Mouse (Mus musculus) liver, adult (tissue): ENCODE measurements around the gene AC124502.3.

Experiments used
- GATA4 ChIP-seq: IDR thresholded peaks from 2 replicates; pipeline ENCODE4 v1.6.1; 2014; ENCODE audit warnings: mild to moderate bottlenecking, low read length; ENCODE audit not compliant: insufficient replicate concordance

The AC124502.3 gene

DNA sequence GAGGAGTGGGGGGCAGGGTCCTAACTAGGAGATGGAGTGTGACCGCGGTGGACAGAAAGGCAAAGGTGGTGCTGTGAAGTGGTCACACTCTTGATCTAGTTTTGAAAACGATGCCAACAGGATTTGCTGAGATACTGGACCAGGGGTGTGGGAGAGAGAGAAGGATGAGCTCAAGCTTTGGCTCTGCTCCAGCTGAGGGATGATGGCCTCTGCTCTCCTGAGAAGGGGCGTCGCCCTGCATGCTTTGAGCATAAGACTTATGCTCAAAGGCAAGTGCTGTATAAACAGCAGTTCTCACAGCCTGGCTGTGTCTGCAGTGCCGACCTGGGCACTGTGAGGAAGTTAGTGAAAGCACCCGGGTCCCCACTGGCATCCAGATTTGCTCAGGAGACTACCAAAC, 26.4 kb downstream of the AC124502.3 start:
- no peak for TF ChIP-seq GATA4

DNA sequence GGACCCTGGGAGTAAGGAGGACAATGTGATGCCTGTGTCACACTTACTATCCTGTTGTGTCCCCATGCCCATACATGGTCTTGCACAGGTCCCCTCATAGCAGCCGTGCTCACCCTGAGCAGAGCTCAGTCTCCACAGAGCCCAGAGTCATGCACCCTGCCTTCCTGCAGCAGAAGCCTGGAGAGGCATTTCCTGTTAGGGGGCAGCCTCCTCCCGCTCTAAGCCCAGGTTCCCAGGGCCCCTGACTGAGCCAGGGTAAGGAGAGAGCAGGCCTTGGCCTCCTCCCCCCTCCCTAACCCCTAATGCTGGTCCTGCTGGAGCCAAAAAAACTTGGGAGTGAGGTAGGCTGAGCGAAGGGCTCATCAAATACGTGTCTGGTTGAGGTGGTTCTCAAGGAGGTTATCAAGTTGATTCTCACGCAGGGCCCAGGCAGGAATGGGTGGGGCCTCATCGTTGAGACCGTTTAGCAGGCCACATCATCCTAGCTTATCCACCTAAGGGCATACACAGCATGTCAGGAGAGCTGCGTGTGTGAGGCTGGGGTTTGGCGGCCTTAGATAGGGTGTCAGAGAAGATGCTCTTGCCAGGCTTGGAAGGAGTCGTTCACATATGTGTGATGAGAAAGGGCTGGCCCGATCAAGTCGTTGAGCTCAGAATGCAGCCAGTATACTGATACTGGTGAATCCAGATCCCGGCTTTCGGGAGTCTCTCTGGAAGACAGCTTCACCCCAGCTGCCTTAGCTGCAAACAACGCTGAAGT, 28.5 kb downstream of the AC124502.3 start:
- TF ChIP-seq GATA4: no peak

DNA sequence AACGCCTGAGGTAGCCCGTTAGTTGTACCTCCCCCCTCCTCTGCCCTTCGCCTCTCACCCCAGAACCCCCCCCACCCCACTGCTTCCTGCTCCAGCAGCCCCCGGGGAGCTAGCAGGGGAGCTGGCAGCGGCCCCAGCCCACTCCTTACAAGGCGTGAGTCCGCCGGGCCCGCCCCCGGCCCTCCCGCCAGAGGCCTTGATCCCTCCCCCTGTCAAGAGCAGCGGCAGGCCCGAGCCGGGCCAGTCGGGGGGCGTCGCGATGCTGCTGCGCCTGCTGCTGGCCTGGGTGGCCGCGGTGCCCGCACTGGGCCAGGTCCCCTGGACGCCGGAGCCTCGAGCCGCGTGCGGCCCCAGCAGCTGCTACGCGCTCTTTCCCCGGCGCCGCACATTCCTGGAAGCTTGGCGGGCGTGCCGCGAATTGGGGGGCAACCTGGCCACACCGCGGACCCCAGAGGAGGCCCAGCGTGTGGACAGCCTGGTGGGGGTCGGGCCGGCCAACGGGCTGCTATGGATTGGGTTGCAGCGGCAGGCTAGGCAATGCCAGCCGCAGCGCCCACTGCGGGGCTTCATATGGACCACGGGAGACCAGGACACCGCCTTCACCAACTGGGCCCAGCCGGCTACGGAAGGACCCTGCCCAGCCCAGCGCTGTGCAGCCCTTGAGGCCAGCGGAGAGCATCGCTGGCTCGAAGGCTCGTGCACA, 29.3 kb downstream of the AC124502.3 start, which contains the start of gene Cd248:
Cd248 (plus strand) TSS at position 212 of the 703 bp plus-strand sequence.
- no peak for TF ChIP-seq GATA4

DNA sequence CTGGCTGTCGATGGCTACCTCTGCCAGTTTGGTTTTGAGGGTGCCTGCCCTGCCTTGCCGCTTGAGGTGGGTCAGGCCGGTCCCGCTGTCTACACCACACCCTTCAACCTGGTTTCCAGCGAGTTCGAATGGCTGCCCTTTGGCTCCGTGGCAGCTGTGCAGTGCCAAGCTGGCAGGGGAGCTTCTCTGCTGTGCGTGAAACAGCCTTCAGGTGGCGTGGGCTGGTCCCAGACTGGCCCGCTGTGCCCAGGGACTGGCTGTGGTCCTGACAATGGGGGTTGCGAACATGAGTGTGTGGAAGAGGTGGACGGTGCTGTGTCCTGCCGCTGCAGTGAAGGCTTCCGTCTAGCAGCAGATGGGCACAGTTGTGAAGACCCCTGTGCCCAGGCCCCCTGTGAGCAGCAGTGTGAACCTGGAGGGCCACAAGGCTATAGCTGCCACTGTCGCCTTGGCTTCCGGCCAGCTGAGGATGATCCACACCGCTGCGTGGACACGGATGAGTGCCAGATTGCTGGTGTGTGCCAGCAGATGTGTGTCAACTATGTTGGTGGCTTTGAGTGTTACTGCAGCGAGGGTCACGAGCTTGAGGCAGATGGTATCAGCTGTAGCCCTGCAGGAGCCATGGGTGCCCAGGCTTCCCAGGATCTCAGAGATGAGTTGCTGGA, 30.0 kb downstream of the AC124502.3 start:
- no peak for TF ChIP-seq GATA4

DNA sequence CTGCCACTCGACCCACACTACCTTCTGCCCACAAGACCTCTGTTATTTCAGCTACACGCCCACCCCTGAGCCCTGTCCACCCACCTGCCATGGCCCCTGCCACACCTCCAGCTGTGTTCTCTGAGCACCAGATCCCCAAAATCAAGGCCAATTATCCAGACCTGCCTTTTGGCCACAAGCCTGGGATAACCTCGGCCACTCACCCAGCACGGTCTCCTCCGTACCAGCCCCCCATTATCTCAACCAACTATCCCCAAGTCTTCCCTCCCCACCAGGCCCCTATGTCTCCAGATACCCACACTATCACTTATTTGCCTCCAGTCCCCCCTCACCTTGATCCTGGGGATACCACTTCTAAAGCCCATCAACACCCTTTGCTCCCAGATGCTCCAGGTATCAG, 30.8 kb downstream of the AC124502.3 start:
- TF ChIP-seq GATA4: no peak

DNA sequence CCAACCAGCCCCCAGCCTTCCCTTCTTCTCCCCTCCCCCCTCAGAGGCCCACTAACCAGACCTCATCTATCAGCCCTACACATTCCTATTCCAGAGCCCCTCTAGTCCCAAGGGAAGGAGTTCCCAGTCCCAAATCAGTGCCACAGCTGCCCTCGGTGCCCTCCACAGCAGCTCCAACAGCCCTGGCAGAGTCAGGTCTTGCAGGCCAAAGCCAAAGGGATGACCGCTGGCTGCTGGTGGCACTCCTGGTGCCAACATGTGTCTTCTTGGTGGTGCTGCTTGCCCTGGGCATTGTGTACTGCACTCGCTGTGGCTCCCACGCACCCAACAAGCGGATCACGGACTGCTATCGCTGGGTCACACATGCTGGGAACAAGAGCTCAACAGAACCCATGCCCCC, 31.3 kb downstream of the AC124502.3 start:
- no peak for TF ChIP-seq GATA4

DNA sequence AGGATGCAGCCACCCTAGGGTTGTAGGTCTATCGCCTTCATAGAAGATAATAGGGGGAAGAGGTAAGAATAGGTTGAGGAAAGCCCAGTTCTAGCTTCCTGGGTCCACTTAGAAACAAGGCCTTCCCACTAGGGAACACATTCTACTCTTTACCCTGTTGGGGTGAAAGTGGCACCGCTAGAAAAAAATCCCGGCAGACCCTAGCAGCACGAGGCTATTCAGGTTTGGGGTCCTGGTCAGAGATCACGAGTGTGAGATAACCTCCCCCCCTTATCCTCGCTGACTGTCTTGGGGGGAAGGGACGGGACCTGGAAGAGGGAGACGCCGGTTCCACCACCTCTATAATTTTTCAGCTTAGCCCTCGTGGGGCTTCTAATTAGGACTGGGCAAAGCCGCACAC, 32.4 kb downstream of the AC124502.3 start:
- no peak for TF ChIP-seq GATA4

DNA sequence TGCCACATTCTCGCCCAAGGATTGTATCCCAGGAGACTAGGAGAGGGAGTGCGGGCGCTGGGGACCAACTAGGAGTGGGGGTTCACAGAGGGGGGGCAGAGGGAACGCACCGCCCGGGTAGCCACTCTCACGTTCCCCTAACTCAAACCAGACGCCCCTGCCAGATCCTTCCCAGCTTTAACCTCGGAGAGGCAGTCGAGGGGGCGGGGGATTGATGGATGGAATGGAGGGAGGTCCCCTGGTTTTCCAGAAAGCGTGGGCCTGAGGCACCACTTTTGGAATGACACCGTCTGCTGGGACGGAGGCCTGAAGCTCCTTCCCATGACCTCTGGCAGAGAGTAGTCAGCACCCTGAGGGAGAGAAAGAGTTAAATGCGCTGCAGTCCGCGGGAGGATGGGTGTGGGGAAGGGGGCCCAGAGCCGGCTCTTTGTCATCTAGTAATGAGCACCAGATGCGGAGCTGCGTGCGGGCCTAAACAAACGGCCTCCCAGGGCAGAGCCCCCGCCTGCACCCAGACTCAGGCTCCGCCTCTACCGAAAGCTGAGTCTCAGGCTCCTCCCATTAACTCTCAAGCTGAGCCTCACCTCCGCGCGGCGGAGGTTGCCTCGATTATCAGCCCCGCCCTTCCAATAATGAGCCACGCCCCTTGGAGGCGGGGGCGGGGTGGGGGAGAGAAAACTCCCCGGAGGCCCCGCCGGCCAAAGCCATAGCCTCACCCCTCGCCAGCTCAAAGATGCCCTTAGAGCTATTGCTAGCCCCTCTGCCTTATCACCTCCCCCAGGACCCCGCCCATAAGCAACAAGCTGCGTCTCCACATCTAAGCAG, 33.1 kb downstream of the AC124502.3 start:
- no peak for TF ChIP-seq GATA4

DNA sequence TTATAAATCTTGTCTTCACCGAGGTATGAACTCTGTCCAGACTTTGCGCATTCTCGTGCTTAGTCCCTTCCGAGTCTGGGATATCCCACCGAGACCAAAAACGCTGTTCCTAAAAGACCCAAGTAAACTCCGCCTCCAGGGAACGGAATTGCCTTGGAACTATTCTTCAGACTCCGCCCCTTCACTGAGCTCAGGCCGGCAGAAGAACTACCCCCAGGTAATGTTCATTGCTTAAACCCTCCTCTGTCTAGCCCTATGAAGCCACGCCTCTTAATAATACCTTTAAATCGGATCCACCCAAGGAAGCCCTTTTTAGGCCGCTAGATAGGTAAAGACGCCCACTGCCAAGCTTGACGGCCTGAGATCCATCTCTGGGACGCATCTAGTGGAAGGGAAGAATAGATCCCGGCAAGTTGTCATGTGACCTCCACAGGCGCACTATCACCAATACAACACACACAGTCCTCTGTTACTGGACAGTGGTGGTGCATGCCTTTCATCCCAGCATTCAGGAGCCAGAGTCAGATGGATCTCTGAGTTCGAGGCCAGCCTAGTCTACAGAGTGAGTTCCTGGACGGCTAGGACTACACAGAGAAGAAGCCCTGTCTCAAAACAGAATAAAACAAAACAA, 33.8 kb downstream of the AC124502.3 start:
- TF ChIP-seq GATA4: no peak

DNA sequence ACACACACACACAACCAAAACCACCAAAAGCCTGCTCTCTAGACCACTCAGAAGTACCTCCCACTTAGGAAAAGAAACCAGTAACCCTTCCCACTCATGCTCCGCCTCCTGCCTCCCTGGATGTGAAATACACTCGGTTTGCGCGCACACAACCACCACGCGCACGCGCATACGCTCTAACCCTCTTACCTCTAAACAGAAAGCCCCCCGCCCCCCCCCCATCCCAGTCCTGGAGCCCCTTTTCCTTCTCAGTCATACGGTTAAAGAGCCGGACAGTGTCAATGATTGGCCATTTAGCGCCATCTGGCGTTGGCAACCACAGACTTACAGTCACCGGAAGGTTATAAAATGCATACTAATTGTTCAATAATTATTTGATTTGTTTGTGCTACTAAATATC, 34.3 kb downstream of the AC124502.3 start:
- no peak for TF ChIP-seq GATA4

DNA sequence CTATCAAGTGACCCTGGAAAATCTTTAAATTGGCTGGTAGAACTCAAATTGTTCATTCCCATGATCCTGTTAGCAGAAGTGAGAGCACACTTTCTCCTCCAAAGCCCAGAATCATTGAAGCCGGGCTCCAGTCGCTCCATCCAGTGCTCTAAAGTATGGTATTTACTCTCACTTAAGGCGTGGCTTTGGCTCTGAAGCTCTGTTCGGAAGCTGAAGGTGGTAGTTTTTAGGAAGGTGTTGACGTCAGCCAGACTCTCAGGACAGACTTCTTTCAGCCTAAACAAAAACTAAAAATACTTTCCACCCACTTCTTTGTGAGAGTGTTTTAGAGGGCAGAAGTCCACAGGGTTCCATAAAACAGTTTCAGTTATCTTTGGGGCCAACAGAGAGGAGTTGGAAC, 34.8 kb downstream of the AC124502.3 start:
- TF ChIP-seq GATA4: no peak

DNA sequence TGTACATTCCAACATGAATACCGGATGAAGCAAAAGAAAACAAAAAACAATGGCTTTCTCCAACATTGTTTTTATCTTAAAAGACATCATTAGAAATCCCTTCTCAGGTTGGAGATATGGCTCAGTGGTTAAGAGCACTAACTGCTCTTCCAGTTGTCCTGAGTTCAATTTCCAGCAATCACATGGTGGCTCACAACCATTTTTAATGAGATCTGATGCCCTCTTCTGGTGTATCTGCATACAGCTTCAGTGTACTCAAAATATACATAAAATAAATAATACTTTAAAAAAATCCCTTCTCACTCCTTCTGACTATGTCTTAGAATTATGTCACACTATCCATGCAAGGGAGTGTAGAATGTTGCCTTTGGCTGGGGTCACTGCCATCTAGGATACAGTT, 40.6 kb downstream of the AC124502.3 start:
- no peak for TF ChIP-seq GATA4

DNA sequence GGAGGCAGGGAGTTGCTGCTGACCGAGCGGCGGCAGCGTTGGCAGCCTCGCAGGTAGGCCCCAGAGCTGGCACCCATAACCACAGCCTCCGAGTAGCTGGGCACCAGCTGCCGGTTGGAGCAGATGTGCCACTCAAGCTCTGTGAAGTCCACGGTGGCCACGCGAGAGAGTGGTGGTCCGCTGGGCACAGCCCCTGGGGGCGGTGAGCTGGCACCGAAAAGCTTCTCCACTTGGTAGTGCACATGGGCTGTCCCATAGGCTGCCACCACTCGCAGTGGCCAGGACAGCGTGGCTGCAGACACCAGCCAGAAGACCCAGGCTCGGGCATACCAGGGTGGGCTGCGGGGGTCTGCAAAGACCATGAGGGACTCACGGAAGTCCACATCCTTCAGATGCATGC, 43.3 kb downstream of the AC124502.3 start:
- no peak for TF ChIP-seq GATA4

DNA sequence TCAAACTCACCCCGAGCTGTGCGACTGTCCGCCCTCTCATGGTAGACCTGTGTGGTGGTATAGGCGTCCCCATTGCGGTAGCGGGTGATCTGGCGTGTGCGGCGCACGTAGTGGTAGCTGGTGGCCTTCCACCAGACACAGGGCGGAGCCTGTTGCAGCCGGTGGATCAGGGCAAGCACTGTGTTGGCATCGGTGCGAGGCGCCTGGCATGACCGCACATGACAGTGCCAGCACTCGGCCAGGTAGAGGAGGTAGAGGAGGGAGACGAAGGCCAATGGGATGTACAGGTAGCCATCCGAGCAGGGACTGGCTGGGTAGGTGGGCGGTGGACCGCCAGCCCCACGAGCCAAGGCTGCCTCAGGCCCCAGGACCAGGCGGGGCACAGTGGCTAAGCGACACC, 43.9 kb downstream of the AC124502.3 start:
- no peak for TF ChIP-seq GATA4
